ENCODE assay signal across 19 mouse cellular contexts in the genomic region with DNA sequence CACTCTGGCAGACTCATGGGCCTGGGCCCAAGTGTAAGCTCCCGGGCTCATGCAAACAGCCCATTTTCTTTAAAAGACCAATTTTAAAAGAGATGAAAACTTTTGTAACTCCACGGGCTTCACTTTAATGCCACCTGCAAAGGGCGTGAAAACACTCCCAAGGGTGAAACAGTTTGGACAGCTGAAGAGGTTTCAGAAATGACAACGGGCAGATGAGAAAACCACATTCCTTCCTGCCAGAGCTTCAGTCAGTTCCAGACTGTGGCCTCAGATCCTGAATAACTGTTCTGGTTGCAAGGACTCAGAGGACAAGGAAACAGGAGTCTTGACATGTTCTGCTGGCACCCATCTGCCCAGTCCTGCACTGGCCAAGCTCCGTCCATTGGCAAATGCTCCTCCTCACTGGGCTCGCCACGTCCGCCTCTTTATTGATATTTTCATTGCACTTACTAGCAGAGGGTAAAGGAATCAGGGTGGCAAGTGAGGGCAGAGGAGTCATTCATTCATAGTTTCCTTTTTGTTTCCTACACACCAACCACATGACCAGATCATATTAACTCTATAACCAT.
DNase-seq lines count a peak whose midpoint lies in the region; ATAC-seq and TF ChIP-seq lines count a peak whose summit lies in the region.
"Had no signal": no experiment of that assay in that cellular context is flagged by ENCODE, and none has a peak within 500 bp of the region (broad histone marks: within the 10 kb centered on the region; RNA-seq: fewer than 3 reads in every experiment).

No protein-coding gene starts in this region.

- no peak overlapping the region for H3K4me3 ChIP-seq in heart, embryonic 15.5 days
- H3K4me3 ChIP-seq in midbrain, embryonic 12.5 days = no peak overlapping the region
- H3K4me3 ChIP-seq in midbrain, postnatal 0 days (ENCODE audit: low read depth, low read length) = no peak overlapping the region
- H3K4me3 ChIP-seq: embryonic facial prominence, embryonic 13.5 days had no signal

- H3K27ac ChIP-seq in heart, embryonic 15.5 days = peak overlapping the region; percentile 3; the same call in 1 of the 2 replicates
- H3K27ac ChIP-seq in midbrain, embryonic 12.5 days (replicated peaks) = 0 out of 2 replicates have a peak overlapping the region, but pooled peaks have one; percentile 7
- no peak overlapping the region for H3K27ac ChIP-seq in midbrain, postnatal 0 days (ENCODE audit: low read depth, low read length)
- H3K27ac ChIP-seq: embryonic facial prominence, embryonic 13.5 days; hindbrain, postnatal 0 days; kidney, postnatal 0 days; stomach, postnatal 0 days had no signal

- intact Hi-C loops in heart, postnatal 36 days (cut with DNase I) = loop anchor here (5.0 kb wide), 1 partner anchor 42 kb away; no protein-coding TSS in a partner anchor

- H3K4me2 ChIP-seq in heart, embryonic 15.5 days = no peak overlapping the region
- no peak overlapping the region for H3K4me2 ChIP-seq in midbrain, embryonic 12.5 days (replicated peaks)
- no peak overlapping the region for H3K4me2 ChIP-seq in midbrain, postnatal 0 days (ENCODE audit: low read depth, low read length, poor library complexity, severe bottlenecking)
- H3K4me2 ChIP-seq: embryonic facial prominence, embryonic 13.5 days had no signal

- H3K4me1 ChIP-seq in heart, embryonic 15.5 days (replicated peaks) = peaks cover 42% of the 10 kb centered on the region
- peaks cover 82% of the 10 kb centered on the region for H3K4me1 ChIP-seq in midbrain, embryonic 12.5 days
- peaks cover 16% of the 10 kb centered on the region for H3K4me1 ChIP-seq in midbrain, postnatal 0 days (ENCODE audit: insufficient read depth, low read length)

- ATAC-seq in heart, embryonic 15.5 days (replicated peaks; ENCODE audit: insufficient number of reproducible peaks, insufficient read depth, low FRiP score, low read depth) = no peak
- no peak for ATAC-seq in midbrain, embryonic 12.5 days (ENCODE audit: low FRiP score, low read depth)
- ATAC-seq in midbrain, postnatal 0 days (ENCODE audit: low FRiP score) = no peak
- ATAC-seq: forebrain, postnatal 0 days; hindbrain, postnatal 0 days; lung, postnatal 0 days; midbrain, embryonic 16.5 days had no signal

- no peaks in the 10 kb centered on the region for H3K9me3 ChIP-seq in heart, embryonic 15.5 days (replicated peaks)
- no peaks in the 10 kb centered on the region for H3K9me3 ChIP-seq in midbrain, embryonic 12.5 days
- no peaks in the 10 kb centered on the region for H3K9me3 ChIP-seq in midbrain, postnatal 0 days (ENCODE audit: low read length)
- H3K9me3 ChIP-seq: embryonic facial prominence, embryonic 13.5 days had no signal

- H3K9ac ChIP-seq in heart, embryonic 15.5 days = no peak overlapping the region
- H3K9ac ChIP-seq in midbrain, embryonic 12.5 days (replicated peaks) = no peak overlapping the region
- no peak overlapping the region for H3K9ac ChIP-seq in midbrain, postnatal 0 days (replicated peaks; ENCODE audit: low read length, poor library complexity, severe bottlenecking)
- H3K9ac ChIP-seq: embryonic facial prominence, embryonic 13.5 days; forebrain, postnatal 0 days had no signal

- peak; percentile 54 to 63 for DNase-seq in cerebellum, adult 18-20 months
- no peak for DNase-seq in cerebellum, adult 11 months
- no peak for DNase-seq in heart, postnatal 36 days
- no peak for DNase-seq in midbrain, postnatal 0 days (ENCODE audit: low spot score)
- peak; percentile 63 for DNase-seq in skeletal muscle tissue, adult 2 months (ENCODE audit: low read depth, low spot score)
- DNase-seq in embryo, embryonic 10 days (ENCODE audit: low spot score) = no peak
- DNase-seq: adrenal gland, postnatal 36 days; forebrain, postnatal 0 days; heart, postnatal 14 days; kidney, adult 18-20 months; thymus, postnatal 14 days had no signal

- no peak for TF ChIP-seq CTCF in midbrain, postnatal 0 days (IDR thresholded peaks at IDR 0.05)

- WGBS in heart, embryonic 15.5 days = 73% methylated on average over 8 of the region's 8 CpGs
- WGBS in midbrain, embryonic 12.5 days = 89% methylated on average over 8 of the region's 8 CpGs
- WGBS in midbrain, postnatal 0 days = 70% methylated on average over 8 of the region's 8 CpGs

- H3K27me3 ChIP-seq in heart, embryonic 15.5 days = no peaks in the 10 kb centered on the region
- H3K27me3 ChIP-seq in midbrain, embryonic 12.5 days = no peaks in the 10 kb centered on the region
- no peaks in the 10 kb centered on the region for H3K27me3 ChIP-seq in midbrain, postnatal 0 days (ENCODE audit: insufficient read depth, low read length)
- H3K27me3 ChIP-seq: embryonic facial prominence, embryonic 13.5 days had no signal

- H3K36me3 ChIP-seq in heart, embryonic 15.5 days = no peaks in the 10 kb centered on the region
- H3K36me3 ChIP-seq in midbrain, embryonic 12.5 days = no peaks in the 10 kb centered on the region
- H3K36me3 ChIP-seq in midbrain, postnatal 0 days (ENCODE audit: insufficient read depth, low read length) = no peaks in the 10 kb centered on the region
- H3K36me3 ChIP-seq: embryonic facial prominence, embryonic 13.5 days had no signal

Comparison
In these comparisons a context has a peak if more than half of its experiments do, and no peak if none do; other contexts are left out.
1. DNase-seq: peak in cerebellum, adult 18-20 months (2 of 2) and skeletal muscle tissue, adult 2 months (single experiment); none in cerebellum, adult 11 months (single experiment), heart, postnatal 36 days (0 of 2), midbrain, postnatal 0 days (single experiment) and embryo, embryonic 10 days (single experiment).